Mouse (Mus musculus) left cerebral cortex, postnatal 14 days (tissue): ENCODE measurements around the gene Zfp445. TPM values are rescaled to one million over a fixed set of nuclear protein-coding genes. Genes with fewer than 3 reads are reported as not detected.
"Not testable (repeated sequence)": the region's sequence is repeated elsewhere in the genome, so short reads cannot be mapped to it uniquely, and the experiment has no call there.

Experiments used
- DNase-seq, 2 experiments: peaks; one replicate each; pipeline ENCODE4 v3.0.0; 2021 to 2022; ENCODE audit warnings: low spot score in 2 of 2, mixed read lengths in 1 of 2
- intact Hi-C: fragments of 180-260 bp; cut with DNase I; formaldehyde crosslinking; loops from one replicate; pipeline ENCODE4 v1.15.1; 2025
- long read RNA-seq, 2 experiments: library from polyadenylated mRNA; stranded (forward); transcript quantifications; one replicate each; pipeline ENCODE4 v2.0.0; 2021
- total RNA-seq, 2 experiments: library from RNA; stranded (reverse); gene quantifications; 2 replicates each; pipeline ENCODE4 v1.2.3; 2021

The Zfp445 gene
- 100 to 1,000 TPM; 150 to 160 TPM for total RNA-seq
- long read RNA-seq, experiment 1, full-length matches to known transcripts, result 3 of 39 reads
- long read RNA-seq, experiment 1, partial matches to known transcripts, result 2 of 39 reads
- long read RNA-seq, experiment 1, other reads (novel, unspliced or antisense), result 34 of 39 reads
- long read RNA-seq, experiment 2, partial matches to known transcripts, result 0 of 33 reads
- long read RNA-seq, experiment 2, other reads (novel, unspliced or antisense), result 31 of 33 reads

- intact Hi-C loops, result loop anchor here (5.0 kb wide), 1 partner anchor 57 kb away; the partner anchor contains the start of gene Zfp105
- DNase-seq, result peak; percentile 78 to 81
Observed at GRCm38 (mm10) chr9:122865697-122866166, at the start of gene Zfp445. Zfp445 (minus strand) TSS chr9:122866006.

- DNase-seq, result peak; percentile 46 to 67
- intact Hi-C loops, result no loop called here
Observed at GRCm38 (mm10) chr9:122902717-122903535, 37.1 kb upstream of the Zfp445 start.

DNA sequence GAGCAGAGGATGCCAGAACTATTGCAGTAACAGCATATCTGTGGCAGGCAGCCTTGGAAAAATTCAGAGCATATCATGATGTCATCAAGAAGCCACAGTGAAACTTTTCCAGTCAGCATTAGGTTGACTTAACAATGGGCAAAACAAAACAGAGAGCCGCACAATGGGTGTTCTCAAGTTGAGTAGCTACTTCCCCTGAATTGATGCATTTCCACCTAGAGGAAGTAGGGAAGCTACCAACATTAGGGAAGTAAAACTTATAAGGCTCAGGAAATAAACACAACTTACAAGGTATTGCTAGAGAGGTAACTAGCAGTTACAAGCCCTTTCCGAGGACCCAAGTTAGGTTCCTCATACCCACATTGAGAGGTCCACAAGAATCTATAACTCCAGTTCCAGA lies 35.2 kb upstream of the Zfp445 start:
- intact Hi-C loops, result no loop called here
- no peak for DNase-seq

DNA sequence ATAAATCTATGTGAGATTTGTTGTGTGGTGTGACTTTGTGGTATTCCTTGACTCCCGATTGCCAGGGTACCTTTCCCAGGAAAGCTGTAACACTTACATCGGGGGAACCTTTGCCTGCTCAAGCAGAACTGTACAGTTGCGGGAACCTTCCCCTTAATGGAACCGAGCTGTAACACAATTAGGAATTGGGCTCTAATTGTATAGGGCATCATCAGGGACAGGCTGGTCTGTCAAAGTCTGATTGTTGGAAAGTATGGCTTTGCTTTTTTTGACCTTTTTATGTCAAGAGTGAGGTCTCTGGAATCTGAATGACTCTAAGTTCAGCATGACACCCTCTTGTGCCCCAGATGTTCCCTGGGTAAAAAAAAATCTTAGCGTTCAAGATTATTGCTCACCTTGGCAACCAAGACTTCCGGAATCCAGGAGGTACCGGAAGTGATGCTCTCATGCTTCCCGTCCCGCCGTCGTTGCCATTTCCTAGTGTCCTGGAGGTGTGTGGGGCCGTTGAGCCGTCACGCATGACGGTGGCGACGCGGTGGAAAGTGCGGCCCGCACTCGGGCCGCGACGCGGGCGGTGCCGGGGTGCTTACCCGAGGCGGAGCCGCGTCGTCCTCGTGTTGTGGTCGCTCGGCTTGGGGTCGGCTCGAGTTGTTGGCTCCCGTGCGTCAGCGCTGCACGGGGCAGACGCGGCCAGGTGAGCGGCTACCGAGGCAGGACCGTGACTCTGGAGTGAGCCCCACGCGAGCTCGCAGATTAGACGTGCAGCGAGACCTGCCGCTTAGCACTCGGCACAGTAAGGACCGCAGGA lies 20.8 kb upstream of the Zfp445 start:
- intact Hi-C loops, result no loop called here
- peak; percentile 71 to 74 for DNase-seq

DNA sequence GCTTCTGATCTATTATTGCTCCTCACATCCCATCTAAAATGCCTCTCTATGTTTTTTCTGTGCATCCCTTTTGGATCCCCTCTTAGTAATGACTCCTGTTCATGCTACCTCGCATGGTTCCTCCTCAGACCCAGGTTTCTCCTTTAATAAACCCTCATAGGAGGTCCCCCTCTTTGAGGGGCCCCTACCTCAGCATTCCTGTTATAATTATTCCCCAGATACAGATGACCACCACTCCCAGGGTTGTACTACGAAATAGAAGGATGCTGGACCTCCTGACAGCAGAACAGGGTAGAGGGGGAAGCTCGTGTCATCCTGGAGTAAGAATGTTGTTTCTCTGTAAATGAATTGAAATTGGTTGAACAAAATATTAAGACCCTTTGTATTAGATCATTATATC lies 19.6 kb upstream of the Zfp445 start, which contains the start of gene Zkscan7:
Gene Zkscan7, plus strand, starts transcription at position 301 of the 400 bp plus-strand sequence.
- intact Hi-C loops, result no loop called here
- no peak for DNase-seq

DNA sequence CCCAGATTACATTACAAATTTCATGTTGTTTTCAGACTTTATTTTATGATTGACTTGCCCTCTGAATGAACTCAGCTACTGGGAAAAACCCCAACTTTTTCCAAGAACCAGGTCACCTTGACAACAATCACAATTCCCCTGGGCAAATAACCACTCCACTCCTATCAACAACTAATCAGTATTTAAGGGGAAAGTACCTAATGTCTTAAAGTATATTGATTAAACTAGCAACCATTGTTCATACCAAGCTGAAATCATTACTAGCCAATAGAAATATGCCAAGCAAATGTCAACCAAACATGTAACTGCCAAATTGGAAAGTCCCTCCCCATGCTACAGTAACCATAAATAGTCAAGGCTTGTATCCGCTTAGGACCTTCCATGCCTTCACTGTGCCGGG lies 9.3 kb upstream of the Zfp445 start:
- intact Hi-C loops, result no loop called here

DNA sequence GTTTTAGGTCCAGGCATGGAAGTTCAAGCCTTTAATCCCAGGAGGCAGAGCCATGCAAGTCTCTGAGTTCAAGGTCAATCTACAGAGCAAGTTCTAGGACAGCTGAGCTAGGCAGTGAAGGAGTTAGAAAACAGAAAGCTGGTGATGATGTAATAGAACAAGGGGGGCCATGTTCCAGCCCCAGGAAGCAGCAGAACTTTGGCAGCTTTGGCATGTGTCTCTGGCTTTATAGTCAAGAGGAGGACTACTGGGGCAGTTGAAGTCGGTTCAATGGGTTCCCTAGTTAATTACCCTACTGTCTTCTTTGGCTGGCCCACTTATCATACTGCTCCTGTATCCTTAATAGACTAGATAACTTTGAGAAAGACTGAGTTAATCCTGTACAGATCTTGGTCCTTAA lies 8.8 kb upstream of the Zfp445 start:
- DNase-seq, result no peak

More for the DNA sequence above, 9.3 kb upstream of the Zfp445 start:
- DNase-seq, result no peak

DNA sequence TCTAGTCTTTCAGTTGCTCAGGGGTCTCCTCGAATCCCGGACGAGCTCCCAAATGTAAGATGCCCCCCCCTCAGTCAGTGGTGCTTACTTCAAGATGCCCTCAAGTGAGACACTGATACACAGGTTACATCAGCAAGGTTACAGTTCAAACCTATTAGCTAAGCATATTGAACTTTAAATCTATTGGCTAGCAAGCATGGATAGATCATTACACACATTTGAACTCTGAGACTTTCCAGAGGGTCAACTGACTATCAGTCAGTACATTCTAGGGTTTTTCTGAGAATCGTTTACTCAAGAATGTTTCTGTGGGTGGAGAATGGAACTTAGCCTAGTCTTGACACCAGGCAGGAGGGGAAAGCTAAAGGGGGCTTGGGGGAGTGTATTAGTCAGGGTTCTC lies 6.8 kb upstream of the Zfp445 start:
- no peak for DNase-seq
- intact Hi-C loops, result no loop called here

More for the DNA sequence above, 8.8 kb upstream of the Zfp445 start:
- intact Hi-C loops, result no loop called here

DNA sequence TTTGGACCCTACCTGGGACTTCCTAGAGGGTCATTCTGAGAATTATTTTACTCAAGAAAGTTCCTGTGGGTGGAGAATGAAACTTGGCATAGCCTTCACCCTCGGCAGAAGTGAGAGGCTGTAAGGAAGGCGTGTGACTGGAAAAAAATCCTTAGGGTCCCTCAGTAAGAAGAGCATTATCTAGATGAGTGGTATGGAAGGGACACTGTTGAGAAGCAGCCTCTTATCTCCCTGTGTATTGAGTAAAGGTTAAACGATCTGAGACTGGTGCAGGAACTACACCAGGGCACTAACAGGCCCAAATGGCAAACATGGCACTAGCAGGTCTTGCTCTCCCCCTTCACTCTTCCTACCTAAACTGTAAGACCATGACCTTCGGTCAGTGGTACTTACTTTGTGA lies 386 bp upstream of the Zfp445 start:
- DNase-seq, result no peak
- intact Hi-C loops, result loop anchor here (5.0 kb wide), 1 partner anchor 56 kb away; the partner anchor contains the start of gene Zfp105

DNA sequence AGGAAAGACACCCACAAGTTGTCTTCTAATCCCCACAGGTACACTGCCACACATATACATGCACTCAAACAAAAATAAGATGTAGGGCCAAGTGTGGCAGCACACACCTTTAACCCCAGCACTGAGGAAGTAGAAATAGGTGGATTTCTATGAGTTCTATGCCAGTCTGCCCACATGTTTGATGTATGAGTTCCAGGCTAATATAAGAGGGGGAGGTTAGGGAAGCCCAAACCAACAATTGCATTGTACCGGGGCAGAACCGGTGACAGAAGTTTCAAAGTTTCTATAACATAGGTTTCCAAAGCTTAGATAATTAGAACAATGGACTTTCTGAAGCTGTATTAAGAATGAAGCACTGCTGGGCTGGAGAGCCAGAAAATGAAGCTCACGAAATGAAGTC lies 958 bp downstream of the Zfp445 start:
- intact Hi-C loops, result loop anchor here (5.0 kb wide), 1 partner anchor 57 kb away; the partner anchor contains the start of gene Zfp105
- no peak for DNase-seq

- no peak for DNase-seq
- intact Hi-C loops, result no loop called here
Observed at GRCm38 (mm10) chr9:122863731-122864130, 2.1 kb downstream of the Zfp445 start.

DNA sequence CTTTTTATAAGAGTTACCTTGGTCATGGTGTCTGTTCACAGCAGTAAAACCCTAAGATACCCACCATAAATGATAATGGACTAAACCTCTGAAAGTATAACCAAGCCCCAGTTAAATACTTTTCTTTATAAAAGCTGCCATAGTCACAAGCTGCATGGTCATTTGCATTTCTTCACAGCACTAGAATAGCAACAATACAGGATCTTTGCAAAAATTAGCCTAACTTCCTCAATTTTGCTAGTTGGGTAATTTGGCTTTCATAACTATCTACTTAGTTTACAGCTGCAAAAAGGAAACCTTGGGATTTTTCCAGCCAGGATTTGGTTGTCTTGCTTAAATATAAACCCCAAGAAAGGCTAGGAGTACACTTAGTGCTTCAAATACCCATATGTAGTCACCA lies 5.1 kb downstream of the Zfp445 start:
- intact Hi-C loops, result no loop called here
- DNase-seq, result no peak

DNA sequence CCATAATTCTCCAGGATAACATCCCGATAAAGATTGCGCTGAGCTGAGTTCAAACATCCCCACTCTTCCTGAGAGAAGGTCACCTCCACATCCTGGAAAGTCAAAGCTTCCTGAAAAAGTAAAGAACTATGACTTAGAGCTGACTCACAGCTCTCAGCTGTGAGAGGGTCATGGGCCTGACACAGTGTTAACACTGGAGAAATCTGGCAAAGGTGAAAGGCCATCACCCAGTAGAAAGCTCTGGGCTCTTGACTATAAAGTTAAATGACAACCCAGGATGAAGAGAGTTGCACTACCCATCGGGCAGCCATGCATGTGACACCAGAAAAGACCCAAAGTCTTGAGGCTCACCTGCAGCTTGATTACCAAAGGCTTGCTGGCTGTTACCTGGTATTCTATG lies 9.1 kb downstream of the Zfp445 start:
- no peak for DNase-seq
- intact Hi-C loops, result no loop called here

- DNase-seq, result no peak
- intact Hi-C loops, result no loop called here
Observed at GRCm38 (mm10) chr9:122855617-122856016, 10.2 kb downstream of the Zfp445 start.

DNA sequence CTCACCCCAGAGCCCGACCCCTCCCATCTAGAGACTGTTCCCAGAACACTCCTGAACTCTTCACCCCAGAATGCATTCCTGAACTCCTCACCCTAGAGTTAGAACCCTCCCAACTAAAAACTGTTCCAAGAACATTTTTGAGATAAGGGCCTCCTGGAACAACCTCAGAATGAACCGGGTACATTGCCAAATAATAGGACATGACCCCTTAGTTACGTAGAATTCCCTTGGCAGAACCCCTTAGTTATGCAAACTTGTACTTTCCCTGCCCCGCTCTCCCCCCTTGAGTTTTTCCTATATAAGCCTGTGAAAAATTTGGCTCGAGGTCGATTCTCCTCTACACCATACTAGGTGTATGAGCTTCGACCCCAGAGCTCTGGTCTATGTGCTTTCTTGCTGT lies 10.7 kb downstream of the Zfp445 start:
- intact Hi-C loops, result not testable (repeated sequence)

GRCm38 (mm10) chr9:122854526-122854925 lies 11.3 kb downstream of the Zfp445 start:
- no peak for DNase-seq
- intact Hi-C loops, result loop anchor here (5.0 kb wide), 1 partner anchor 37 kb away; no protein-coding TSS in a partner anchor

More for the DNA sequence above, 10.7 kb downstream of the Zfp445 start:
- DNase-seq, result not testable (repeated sequence)

GRCm38 (mm10) chr9:122847811-122848311 lies 17.9 kb downstream of the Zfp445 start:
- DNase-seq, intact Hi-C loops: not testable (repeated sequence)

DNA sequence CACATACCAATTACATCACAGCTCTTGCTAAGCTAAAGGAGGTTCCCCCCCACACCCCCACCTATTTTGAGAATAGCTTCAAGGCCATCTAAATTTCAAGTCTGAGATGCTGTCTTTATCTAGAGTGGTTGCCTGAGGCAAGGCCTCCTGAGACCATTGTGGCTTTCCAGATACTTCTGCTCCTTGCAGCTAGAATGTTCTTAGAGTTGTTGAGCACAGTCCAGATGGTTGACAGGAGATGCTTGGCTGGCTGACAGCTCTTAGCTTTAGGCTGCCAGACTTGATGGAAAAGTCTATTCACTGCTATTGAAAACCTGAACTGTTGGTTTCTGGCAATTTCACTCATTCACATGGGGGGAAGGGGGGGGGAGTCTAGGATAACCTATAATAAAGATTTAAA lies 19.6 kb downstream of the Zfp445 start:
- intact Hi-C loops, result no loop called here
- peak; percentile 63 to 71 for DNase-seq

- intact Hi-C loops, result no loop called here
Observed at GRCm38 (mm10) chr9:122845621-122846020, 20.2 kb downstream of the Zfp445 start.

More at GRCm38 (mm10) chr9:122845621-122846020, 20.2 kb downstream of the Zfp445 start:
- DNase-seq, result no peak
